Mouse (Mus musculus) lung, adult 2 months (tissue): Measurements from ENCODE around the gene Phactr1.

ENCODE experiments used
- CTCF ChIP-seq: fragments of 200-500 bp; IDR thresholded peaks from 2 replicates; pipeline ENCODE4 v1.5.1; 2011; ENCODE audit warnings: mild to moderate bottlenecking, low read length, control low read depth; ENCODE audit not compliant: insufficient read depth
- POLR2A ChIP-seq: fragments of 200-500 bp; IDR thresholded peaks from 2 replicates; pipeline ENCODE4 v1.6.1; 2011; ENCODE audit warnings: low read depth, mild to moderate bottlenecking, control low read depth, low read length, borderline replicate concordance; ENCODE audit errors: extremely low read depth

GRCm38 (mm10) chr13:43013984-43014383 lies 333.6 kb downstream of the Phactr1 start:
- no peak for TF ChIP-seq CTCF
- no peak for TF ChIP-seq POLR2A
